Mouse (Mus musculus) skeletal muscle tissue, adult 2 months (tissue): ENCODE results near the gene Ankrd17.

Experiments
- DNase-seq: peaks from one replicate; pipeline ENCODE4 v3.0.0-alpha.2; 2012; ENCODE audit warnings: low read depth, low spot score

Ankrd17 gene

GRCm38 (mm10) chr5:90217791-90218190 lies 148.6 kb downstream of the Ankrd17 start:
- no peak for DNase-seq

- DNase-seq: no peak
These were observed 149.2 kb downstream of the Ankrd17 start for GRCm38 (mm10) chr5:90217226-90217625.

- DNase-seq: no peak
These were observed 153.0 kb downstream of the Ankrd17 start for GRCm38 (mm10) chr5:90213356-90213755.

DNA sequence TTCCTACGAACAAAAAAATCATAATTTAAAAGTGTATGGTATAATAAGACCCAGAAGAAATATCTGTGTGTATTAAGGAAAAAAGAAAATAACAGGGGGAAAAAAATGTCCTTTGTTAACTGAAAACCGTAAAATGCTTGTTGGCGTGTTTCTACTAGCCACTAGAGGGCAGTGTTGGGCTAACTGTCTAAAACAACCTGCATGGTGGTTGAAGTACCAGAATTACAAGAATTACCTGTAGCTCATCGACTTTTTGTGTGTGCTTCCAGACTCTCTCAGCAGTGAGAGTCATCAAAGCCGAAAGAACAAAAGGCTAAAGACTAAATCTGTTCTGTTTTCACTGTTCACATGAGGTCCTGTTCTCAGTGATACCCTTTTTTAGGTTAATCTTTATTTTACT lies 163.2 kb downstream of the Ankrd17 start:
- peak; percentile 21 for DNase-seq

DNA sequence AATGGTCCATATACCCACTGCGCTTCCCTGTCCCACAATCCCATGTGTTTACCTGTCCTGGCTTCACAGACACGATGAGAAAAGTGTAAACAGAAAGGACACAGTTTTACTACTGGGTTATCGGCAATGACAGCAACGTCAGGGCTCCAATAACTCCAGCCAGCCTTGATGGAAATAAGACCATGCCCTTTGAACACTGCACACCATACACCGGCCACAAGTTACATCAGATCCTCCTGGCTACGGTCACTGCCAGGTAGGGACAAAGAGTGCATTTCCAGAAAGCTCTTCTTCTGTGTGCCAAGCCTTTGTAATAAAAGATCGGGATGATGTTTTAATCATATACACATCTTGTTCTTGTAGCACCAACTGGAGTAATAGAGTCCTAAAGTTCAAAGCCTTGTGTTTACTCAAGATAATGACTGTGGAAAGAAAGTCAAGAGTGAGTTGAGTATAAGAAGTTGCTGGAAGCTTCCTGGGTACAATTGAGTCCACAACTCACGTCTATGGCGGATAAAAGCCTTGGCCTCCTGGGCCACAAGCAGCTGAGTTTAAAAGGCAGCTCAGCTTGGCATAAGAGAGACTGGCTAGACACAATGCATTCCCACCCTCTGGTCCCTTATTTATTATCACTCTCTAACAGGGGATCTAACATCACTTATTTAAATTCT lies 163.8 kb downstream of the Ankrd17 start:
- DNase-seq: no peak

DNA sequence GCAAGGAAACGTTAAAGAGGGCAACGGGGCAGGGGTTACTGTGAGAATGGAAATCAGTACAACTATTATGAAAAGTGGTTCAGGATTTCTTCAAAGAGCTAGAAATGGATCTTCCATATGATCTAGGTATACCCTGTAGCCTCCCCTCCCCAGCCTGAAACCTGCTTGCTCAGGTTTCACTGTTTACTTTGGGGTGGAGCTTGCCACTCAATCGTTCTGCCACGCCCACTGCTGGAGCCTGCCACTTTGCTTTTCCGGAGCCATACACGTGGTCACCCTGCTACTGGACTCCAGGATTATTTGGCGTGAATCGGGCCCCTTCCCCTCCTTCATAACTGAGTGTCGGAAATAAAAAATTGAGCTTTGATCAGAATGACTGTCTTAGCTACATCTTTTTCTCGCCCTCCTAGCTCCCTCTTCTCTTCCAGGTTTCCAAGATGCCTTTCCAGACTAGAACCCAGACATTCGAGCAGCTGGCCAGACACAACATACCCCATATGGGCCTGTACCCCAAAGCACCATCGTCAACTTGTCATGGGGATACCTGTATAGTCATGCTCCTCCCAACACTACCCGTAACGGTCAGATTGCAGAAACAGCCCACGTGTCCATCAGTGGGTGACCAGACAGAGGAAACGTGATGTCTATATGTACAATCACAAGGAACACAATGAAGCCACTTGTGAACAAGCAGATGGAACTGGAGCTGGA lies 166.3 kb downstream of the Ankrd17 start:
- no peak for DNase-seq

DNA sequence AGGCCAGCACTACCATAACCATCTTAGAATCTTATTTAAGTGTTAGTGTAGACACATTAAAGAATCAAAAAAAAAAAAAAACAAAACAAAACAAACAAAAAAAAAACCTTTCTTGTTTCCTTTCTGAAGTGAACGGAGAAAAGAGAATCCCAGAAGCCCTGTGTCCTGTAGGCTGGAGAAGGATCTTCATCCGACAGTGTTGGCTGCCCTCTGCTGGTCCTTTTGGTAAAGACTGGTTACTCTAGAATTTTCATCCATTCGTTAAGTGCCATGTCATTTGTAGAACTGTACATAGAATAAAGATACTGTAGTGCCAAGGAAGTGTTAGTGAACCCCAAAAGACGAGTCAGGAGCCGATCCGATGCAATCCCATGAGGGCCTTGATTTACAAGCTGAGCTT lies 171.5 kb downstream of the Ankrd17 start:
- DNase-seq: peak; percentile 13

- no peak for DNase-seq
These were observed 183.6 kb downstream of the Ankrd17 start for GRCm38 (mm10) chr5:90182782-90183181.

DNA sequence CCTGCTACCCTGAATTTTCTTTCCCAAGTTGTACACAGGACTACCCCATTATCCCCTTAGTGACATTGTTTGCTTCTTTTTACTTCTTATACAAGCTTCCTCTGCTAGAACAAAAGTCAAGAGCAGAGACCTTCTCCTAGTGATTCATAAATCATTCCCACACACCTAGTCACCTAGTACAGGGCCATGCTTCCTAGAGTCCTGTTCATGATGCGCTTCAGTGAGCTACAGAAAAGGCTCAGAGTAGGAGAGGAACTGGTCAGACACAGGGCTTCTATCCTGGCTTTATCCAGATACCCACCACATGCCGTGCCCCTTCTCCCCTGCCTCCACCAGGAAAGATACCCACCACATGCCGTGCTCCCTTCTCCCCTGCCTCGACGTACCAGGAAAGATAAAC lies 187.3 kb downstream of the Ankrd17 start:
- DNase-seq: no peak

- DNase-seq: no peak
These were observed 188.3 kb downstream of the Ankrd17 start for GRCm38 (mm10) chr5:90178116-90178515.
